ENCODE assay signal across 9 mouse cellular contexts in genomic region chr11:78694249-78694648, GRCm38 (mm10). TPM values are rescaled to one million over a fixed set of nuclear protein-coding genes. Genes with fewer than 3 reads are reported as not detected.
A peak's percentile ranks its signal among the peaks of the same experiment; 100 is the strongest.
DNase-seq lines count a peak whose midpoint lies in the region; ATAC-seq and TF ChIP-seq lines count a peak whose summit lies in the region.
"Had no signal": no experiment of that assay in that cellular context is flagged by ENCODE, and none has a peak within 500 bp of the region (broad histone marks: within the 10 kb centered on the region; RNA-seq: fewer than 3 reads in every experiment).

No protein-coding gene starts in this region.

- H3K4me3 ChIP-seq in forebrain, embryonic 11.5 days (ENCODE audit: low read depth, low read length), result no peak overlapping the region
- H3K4me3 ChIP-seq in hindbrain, embryonic 11.5 days (ENCODE audit: low read depth, low read length), result no peak overlapping the region
- no peak overlapping the region for H3K4me3 ChIP-seq in myocyte

- no peak for TF ChIP-seq POLR2A in myocyte (IDR thresholded peaks at IDR 0.05; ENCODE audit: insufficient read length, low read depth)

- no peak overlapping the region for H3ac ChIP-seq in myocyte (ENCODE audit: control insufficient read depth, insufficient read length)

- no peaks in the 10 kb centered on the region for H3K27me3 ChIP-seq in forebrain, embryonic 11.5 days (ENCODE audit: control insufficient read depth, insufficient read depth, low read length)
- H3K27me3 ChIP-seq in hindbrain, embryonic 11.5 days (ENCODE audit: control insufficient read depth, insufficient read depth, low read length), result no peaks in the 10 kb centered on the region
- no peaks in the 10 kb centered on the region for H3K27me3 ChIP-seq in myocyte (ENCODE audit: control insufficient read depth, insufficient read depth, insufficient read length)

- no peaks in the 10 kb centered on the region for H3K9me3 ChIP-seq in forebrain, embryonic 11.5 days (ENCODE audit: control insufficient read depth, low read length)
- H3K9me3 ChIP-seq in hindbrain, embryonic 11.5 days (ENCODE audit: control insufficient read depth, low read length), result no peaks in the 10 kb centered on the region

- no peaks in the 10 kb centered on the region for H3K36me3 ChIP-seq in forebrain, embryonic 11.5 days (ENCODE audit: control insufficient read depth, insufficient read depth, low read length)
- no peaks in the 10 kb centered on the region for H3K36me3 ChIP-seq in hindbrain, embryonic 11.5 days (ENCODE audit: control insufficient read depth, insufficient read depth, low read length)
- H3K36me3 ChIP-seq in myocyte (ENCODE audit: control insufficient read depth, insufficient read depth), result no peaks in the 10 kb centered on the region

- peak; percentile 9 to 48 for DNase-seq in lung, adult 18-20 months
- DNase-seq in lung, postnatal 14 days, result no peak
- no peak for DNase-seq in forebrain, embryonic 11.5 days (ENCODE audit: low spot score)
- no peak for DNase-seq in hindbrain, embryonic 11.5 days (ENCODE audit: low spot score)
- no peak for DNase-seq in ovary, postnatal 36 days (ENCODE audit: low spot score)
- DNase-seq in cerebellum, postnatal 14 days, result no peak
- DNase-seq in left cerebral cortex, postnatal 25 days (ENCODE audit: low spot score in 2 of 2), result no peak

- WGBS in forebrain, embryonic 11.5 days, result 85% methylated on average over 3 of the region's 3 CpGs
- 77% methylated on average over 3 of the region's 3 CpGs for WGBS in hindbrain, embryonic 11.5 days

- H3K27ac ChIP-seq in forebrain, embryonic 11.5 days (ENCODE audit: low read depth, low read length), result no peak overlapping the region
- no peak overlapping the region for H3K27ac ChIP-seq in hindbrain, embryonic 11.5 days (ENCODE audit: low read depth, low read length)
- H3K27ac ChIP-seq: macrophage had no signal

- H3K4me2 ChIP-seq in forebrain, embryonic 11.5 days (ENCODE audit: low read depth, low read length, severe bottlenecking), result peak overlapping the region; percentile 32; the same call in 1 of the 2 replicates
- H3K4me2 ChIP-seq in hindbrain, embryonic 11.5 days (replicated peaks; ENCODE audit: low read depth, low read length), result peak overlapping the region; percentile 8; the same call in 1 of the 2 replicates
- H3K4me2 ChIP-seq in myocyte (ENCODE audit: low read depth), result peak overlapping the region; percentile 44

- ATAC-seq in forebrain, embryonic 11.5 days (replicated peaks; ENCODE audit: low FRiP score), result no peak
- no peak for ATAC-seq in hindbrain, embryonic 11.5 days (ENCODE audit: low FRiP score)

- peaks cover 51% of the 10 kb centered on the region for H3K79me2 ChIP-seq in myocyte (ENCODE audit: control insufficient read depth, insufficient read depth)

- H3K4me1 ChIP-seq in forebrain, embryonic 11.5 days (replicated peaks; ENCODE audit: control insufficient read depth, insufficient read depth, low read length), result peaks cover 12% of the 10 kb centered on the region
- H3K4me1 ChIP-seq in hindbrain, embryonic 11.5 days (replicated peaks; ENCODE audit: control insufficient read depth, insufficient read depth, low read length), result peaks cover 8% of the 10 kb centered on the region

- H3K9ac ChIP-seq in forebrain, embryonic 11.5 days (ENCODE audit: low read length), result no peak overlapping the region
- H3K9ac ChIP-seq in hindbrain, embryonic 11.5 days (ENCODE audit: low read depth, low read length), result no peak overlapping the region

- intact Hi-C loops in left cerebral cortex, postnatal 25 days (cut with DNase I), result loop anchor here (5.0 kb wide), 1 partner anchor 52 kb away; no protein-coding TSS in a partner anchor

TF ChIP-seq in myocyte, 11 proteins besides CTCF, POLR2A, EP300 and RAD21:
- TF ChIP-seq MAX (IDR thresholded peaks at IDR 0.05; ENCODE audit: low read depth) (no peak), TCF12 (IDR thresholded peaks at IDR 0.05; ENCODE audit: insufficient read depth, poor library complexity, severe bottlenecking) (no peak), MYOD1 (IDR thresholded peaks at IDR 0.05; ENCODE audit: control insufficient read depth in 1 of 3, insufficient read length in 2 of 3, low read depth in 2 of 3) (no peak), MYOG (IDR thresholded peaks at IDR 0.05; ENCODE audit: control insufficient read depth in 1 of 3, insufficient read depth in 1 of 3, insufficient read length in 2 of 3, low read depth in 2 of 3) (no peak), TCF3 (IDR thresholded peaks at IDR 0.05; ENCODE audit: insufficient read length, low read depth) (no peak), E2F4 (IDR thresholded peaks at IDR 0.05; ENCODE audit: insufficient read depth) (no peak)
TF ChIP-seq in myocyte: peak in this region for 0.

RNA-seq across cellular contexts. Expression of gene Nlk, which starts 2.9 kb away (rescaled TPM):
- polyA plus RNA-seq in forebrain, embryonic 11.5 days (2014; fragmentation: Nextera tagmentation; extraction: Ambion mirVana), result 29.3 and 33.6 TPM in 2 replicates
- 27.5 and 34.4 TPM in 2 replicates for polyA plus RNA-seq in hindbrain, embryonic 11.5 days (2014; fragmentation: Nextera tagmentation; extraction: Ambion mirVana)
- polyA plus RNA-seq in myocyte (2012; fragmentation: generic; extraction: Trizol), result 5.0 TPM
- 100 to 1,000 TPM; 113 to 115 TPM for total RNA-seq in left cerebral cortex, postnatal 25 days (2021)

RNA-seq across cellular contexts. Expression of gene Ccnq, which starts 57.3 kb away (rescaled TPM):
- 35.9 and 43.4 TPM in 2 replicates for polyA plus RNA-seq in forebrain, embryonic 11.5 days (2014; fragmentation: Nextera tagmentation; extraction: Ambion mirVana)
- polyA plus RNA-seq in hindbrain, embryonic 11.5 days (2014; fragmentation: Nextera tagmentation; extraction: Ambion mirVana), result 32.3 and 33.2 TPM in 2 replicates
- polyA plus RNA-seq in myocyte (2012; fragmentation: generic; extraction: Trizol), result 32.8 TPM
- 10 to 100 TPM; 17.5 to 18.4 TPM for total RNA-seq in left cerebral cortex, postnatal 25 days (2021)

Comparison
In these comparisons a context has a peak if more than half of its experiments do, and no peak if none do; other contexts are left out.
1. DNase-seq: peak in lung, adult 18-20 months (2 of 2); none in lung, postnatal 14 days (single experiment), forebrain, embryonic 11.5 days (single experiment), hindbrain, embryonic 11.5 days (single experiment), ovary, postnatal 36 days (single experiment), cerebellum, postnatal 14 days (0 of 2) and left cerebral cortex, postnatal 25 days (0 of 2).
2. Peak in every context shown above with its lines, with median percentiles within 50 percentile points of each other: H3K4me2 ChIP-seq.